Mouse (Mus musculus) gastrocnemius, postnatal 14 days (tissue): ENCODE data around the gene Aspm. TPM values are rescaled to one million over a fixed set of nuclear protein-coding genes. Genes with fewer than 3 reads are reported as not detected.
"Not testable (repeated sequence)": the region's sequence is repeated elsewhere in the genome, so short reads cannot be mapped to it uniquely, and the experiment has no call there.

ENCODE experiments used
- DNase-seq: peaks from one replicate; pipeline ENCODE4 v3.0.0; 2021; ENCODE audit warnings: mixed read lengths
- intact Hi-C: fragments of 180-260 bp; cut with DNase I; formaldehyde crosslinking; loops from one replicate; pipeline ENCODE4 v1.15.1; 2025; ENCODE audit warnings: low total_unique reads
- long read RNA-seq, 2 experiments: library from polyadenylated mRNA; stranded (forward); transcript quantifications; one replicate each; pipeline ENCODE4 v2.0.0; 2021
- total RNA-seq, 2 experiments: library from RNA; stranded (reverse); gene quantifications; 2 replicates each; pipeline ENCODE4 v1.2.3; 2021

Aspm gene
- 1 to 10 TPM; 2.5 to 2.7 TPM for total RNA-seq
- long read RNA-seq, experiment 1, result 0 reads
- long read RNA-seq, experiment 2, partial matches to known transcripts, result 1 of 1 reads
- long read RNA-seq, experiment 2, other reads (novel, unspliced or antisense), result 0 of 1 reads

DNA sequence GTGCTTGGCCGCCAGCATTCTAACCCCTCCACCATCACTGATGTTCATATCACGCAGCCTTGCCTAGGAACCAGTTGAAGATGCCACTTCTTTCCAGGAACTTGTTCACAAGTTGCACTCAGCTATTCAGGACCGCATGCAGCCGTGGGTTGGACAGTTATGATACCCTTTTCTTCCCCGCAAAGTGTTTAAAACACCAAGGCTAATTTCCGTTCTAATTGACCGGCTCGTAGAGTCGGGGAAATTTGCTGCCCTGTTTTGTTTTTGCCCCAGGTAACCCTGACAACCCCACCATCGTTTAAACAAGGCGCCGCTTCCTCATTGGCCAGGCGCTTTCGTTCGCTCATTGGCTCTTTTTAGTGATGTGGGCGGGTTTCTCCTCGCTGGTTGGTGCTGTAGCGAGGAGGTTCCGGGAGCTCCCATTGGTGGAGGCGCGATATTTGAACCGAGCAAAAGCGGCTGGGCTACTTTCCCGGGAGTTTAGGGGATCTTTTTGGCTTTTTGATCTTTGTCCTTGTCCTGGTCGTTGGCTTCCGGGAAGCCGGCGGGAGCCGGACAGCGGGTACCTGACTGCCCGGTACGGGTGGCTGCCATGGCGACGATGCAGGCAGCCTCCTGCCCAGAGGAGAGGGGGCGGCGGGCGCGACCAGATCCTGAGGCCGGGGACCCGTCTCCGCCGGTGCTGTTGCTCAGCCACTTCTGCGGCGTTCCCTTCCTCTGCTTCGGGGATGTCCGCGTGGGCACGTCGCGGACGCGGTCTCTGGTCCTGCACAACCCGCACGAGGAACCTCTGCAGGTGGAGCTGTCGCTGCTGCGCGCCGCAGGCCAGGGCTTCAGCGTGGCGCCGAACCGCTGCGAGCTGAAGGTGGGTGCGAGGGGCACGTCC is at the start of gene Aspm:
Gene Aspm, plus strand, starts transcription at position 433 of the 886 bp plus-strand sequence.
- intact Hi-C loops, result no loop called here
- DNase-seq, result peak; percentile 85

DNA sequence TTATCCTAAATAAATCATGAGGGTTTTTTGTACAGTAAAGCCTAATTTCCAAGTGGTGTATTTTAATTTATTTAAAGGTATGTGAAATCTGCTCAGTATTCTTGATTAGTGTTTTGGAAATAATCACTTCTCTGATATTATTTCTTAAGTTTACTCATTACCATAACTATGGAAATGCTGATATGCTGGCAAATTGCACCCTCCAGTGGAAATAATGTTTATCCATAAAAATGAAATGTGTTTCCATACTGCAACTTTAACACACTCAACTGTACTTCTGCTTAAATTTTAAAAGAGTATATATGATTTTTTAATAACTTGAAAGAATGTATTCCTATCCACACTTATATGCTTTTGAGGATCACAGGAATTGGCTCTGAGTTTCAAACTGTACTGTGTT is 48.8 kb upstream of the Aspm start:
- DNase-seq, result no peak
- intact Hi-C loops, result no loop called here

DNA sequence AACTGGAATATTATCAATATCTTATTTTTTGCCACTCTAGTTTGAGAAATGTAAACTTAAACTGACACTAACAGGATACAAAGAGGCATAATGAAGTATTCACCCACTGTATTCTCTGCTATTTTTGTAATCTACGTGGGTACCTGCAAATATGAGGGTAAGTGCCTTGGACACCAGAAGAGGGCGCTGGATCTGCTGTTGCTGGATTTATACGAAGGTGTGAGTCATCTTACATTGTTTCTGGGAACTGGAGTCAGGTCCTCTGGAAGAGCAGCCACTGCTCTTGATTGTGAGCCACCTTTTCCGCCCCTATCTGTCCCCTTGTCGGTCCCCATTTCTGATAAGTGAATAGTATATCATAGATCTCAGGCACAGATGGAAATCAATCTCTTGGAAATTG is 46.9 kb upstream of the Aspm start:
- intact Hi-C loops, result no loop called here

DNA sequence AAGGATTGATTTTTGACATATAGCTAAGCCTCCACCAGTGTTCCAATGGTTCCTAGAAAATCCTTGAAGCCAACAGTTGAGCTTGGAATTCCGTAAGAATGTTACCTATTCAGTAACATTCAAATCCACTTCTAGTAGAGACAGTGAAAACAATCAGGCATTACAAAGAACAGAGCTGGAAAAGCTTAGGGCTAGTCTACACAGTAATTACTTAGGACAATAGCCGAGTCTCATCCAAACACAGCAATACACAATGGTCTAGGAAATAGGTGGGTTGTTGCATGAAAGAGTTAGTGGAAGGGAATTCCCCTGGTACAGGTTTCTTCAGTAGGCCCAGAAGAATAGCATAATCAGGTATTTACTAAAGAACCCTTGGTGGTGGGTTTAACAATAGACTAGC is 42.2 kb upstream of the Aspm start:
- DNase-seq, intact Hi-C loops: not testable (repeated sequence)

More for the DNA sequence above, 46.9 kb upstream of the Aspm start:
- DNase-seq, result no peak

DNA sequence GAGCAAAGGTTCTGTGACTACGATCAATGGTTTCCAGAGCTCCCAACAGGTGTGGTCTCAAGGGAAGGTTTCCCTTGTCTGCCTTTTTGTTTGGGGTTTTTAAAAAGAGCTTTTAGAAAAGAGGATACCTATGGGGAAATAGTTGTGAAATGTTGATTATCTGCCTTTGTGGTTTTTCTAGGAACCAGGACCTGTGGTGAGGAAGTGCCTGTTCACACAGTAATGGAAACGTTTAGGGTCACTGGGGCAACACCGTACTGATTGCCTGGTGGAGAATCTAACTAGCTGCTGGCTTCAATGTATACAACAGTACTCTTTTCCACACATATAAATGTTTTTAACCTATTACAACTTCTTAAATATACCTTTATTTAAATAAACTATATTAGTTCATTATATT is 41.1 kb upstream of the Aspm start:
- DNase-seq, result no peak
- intact Hi-C loops, result no loop called here

DNA sequence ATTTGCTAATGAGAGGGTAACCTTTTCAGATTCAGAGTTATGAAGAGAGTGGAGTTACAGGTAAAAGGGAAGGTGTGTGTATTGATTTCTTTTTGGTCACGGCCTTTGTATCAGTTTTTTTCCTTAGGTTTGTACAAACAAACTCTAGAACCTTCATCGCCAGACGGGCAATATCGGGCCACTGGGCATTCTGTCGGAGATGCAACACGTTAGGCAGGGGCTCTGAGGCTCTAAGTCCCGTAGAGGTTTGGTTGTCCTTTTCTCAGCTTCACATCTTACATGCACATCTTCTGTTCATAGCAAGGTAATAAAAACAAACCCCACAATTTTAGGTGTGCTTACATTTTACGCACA is 33.1 kb upstream of the Aspm start:
- intact Hi-C loops, result loop anchor here (10.0 kb wide), 1 partner anchor 587 kb away; no protein-coding TSS in a partner anchor
- no peak for DNase-seq

DNA sequence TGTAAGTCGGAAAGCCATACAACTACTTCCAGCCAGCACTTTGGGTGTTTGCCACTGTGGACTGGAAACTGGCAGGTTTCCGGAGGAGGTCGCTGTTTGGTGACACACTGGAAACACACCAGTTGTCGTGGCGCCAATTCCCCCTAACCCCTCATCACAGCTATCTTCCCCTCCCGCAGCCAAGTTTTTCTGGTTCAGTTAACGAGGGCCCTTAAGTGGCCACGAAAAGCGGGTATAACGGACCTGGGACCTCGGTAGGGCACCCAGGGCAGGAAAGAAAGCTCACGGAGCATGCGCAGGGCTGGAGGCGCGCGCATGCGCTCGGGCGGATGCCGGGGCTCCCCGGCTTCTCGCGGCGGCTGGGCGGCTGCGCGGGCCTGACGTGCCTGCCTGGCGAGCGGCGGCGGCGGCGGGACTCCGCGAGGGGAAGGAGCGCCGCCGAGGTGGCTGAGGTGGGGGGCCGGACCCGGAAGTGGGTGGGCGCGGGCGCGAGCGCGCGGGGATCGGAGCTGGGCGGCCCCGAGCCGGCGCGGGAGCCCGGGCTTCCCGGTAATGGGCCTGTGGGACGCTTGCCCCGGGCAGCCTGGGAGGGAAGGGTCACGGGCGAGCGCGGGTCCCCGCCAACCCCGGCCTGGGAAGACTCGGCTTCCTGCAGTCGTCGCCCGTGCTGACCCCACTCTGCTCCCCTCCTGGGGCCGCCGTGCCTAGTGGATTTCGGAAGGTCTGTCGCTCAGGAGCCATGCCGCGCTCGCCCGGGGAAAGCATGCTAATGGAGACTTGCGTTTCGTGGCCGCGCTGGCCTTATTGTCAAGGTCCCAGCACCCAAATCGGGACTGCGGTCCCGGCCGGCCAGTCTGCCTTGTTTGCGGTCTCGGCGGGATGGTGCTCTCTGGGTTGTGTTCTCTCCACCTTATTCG is 32.4 kb upstream of the Aspm start, which contains the start of gene Zbtb41:
Gene Zbtb41, plus strand, starts transcription at position 414 of the 917 bp plus-strand sequence.
- intact Hi-C loops, result loop anchor here (10.0 kb wide), 1 partner anchor 587 kb away; no protein-coding TSS in a partner anchor
- DNase-seq, result peak; percentile 88

DNA sequence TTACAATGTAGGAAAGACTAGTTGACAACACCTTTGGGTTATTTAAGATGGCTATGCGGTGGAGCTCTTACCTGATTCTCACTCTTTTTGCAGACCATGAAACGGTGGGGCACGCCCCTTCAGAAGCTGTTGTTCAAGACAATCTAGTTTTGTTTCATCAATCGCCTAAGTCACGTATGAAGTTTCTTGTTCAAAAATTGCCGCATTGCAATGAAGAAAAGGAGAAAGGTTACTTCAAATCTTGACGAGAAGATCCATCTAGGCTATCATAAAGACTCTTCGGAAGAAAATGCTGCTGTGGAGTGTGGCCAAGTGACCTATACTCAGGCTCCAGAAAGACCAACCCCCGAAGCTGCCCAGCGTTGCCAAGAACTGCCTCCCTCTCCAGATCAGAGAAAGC is 31.6 kb upstream of the Aspm start:
- DNase-seq, result no peak
- intact Hi-C loops, result loop anchor here (10.0 kb wide), 1 partner anchor 588 kb away; no protein-coding TSS in a partner anchor

DNA sequence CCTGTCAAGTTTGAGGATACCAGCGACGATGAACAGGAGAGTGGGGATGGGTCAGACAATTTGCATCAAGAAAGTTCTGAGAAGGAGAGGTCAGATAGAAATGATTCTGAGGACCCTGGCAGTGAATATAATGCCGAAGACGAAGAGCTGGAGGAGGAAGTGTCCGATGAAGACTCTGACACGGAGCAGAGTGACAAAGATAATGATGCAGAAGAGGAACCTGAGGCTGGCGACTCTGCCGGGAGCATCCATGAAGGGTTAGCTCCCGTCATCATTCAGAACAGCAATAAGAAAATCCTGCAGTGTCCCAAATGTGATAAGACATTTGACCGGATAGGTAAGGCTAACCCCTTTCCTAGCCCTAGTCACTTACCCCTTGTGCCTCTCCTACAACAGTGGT is 30.6 kb upstream of the Aspm start:
- no peak for DNase-seq
- intact Hi-C loops, result loop anchor here (10.0 kb wide), 1 partner anchor 589 kb away; no protein-coding TSS in a partner anchor

DNA sequence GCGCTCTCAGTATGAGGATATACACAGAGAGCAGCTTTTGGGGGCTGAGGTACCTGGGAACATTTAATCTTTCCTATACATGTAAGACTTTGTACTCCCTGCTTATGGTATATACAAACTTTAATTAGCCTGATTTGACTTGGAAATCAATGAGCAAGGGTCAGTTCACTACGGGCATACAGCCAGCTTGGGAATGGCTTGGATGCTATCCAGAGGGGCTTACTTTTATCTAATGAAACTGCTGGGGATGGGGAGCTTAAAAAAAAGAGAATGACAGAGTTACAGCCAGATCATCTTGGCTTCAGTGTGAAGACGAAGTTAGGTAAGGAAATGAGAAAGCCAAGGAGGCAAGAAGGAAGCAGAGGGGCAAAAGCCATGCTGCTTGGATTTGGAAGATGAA is 29.6 kb upstream of the Aspm start:
- intact Hi-C loops, result loop anchor here (10.0 kb wide), 1 partner anchor 590 kb away; no protein-coding TSS in a partner anchor
- no peak for DNase-seq

DNA sequence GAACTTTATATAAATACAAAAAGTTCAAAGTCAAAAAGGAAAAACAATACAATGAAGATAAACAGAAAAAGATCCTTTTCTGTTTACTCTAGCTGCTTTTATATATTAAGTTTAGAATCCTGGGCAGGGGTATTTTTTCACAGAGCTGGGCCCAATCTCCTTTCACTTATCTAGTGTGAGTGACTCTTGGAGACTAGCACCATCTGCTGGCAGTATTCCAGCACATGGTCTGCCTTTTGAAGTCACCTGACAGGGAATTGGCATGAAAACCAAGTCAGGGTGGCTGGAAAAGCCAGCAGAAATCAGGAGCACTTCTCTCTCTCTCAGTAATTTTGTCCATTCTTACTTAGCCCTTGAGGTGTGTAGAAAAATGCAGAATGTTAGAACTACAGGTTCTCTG is 16.2 kb upstream of the Aspm start:
- intact Hi-C loops, result loop anchor here (2.0 kb wide), 1 partner anchor 30 kb away; no protein-coding TSS in a partner anchor

DNA sequence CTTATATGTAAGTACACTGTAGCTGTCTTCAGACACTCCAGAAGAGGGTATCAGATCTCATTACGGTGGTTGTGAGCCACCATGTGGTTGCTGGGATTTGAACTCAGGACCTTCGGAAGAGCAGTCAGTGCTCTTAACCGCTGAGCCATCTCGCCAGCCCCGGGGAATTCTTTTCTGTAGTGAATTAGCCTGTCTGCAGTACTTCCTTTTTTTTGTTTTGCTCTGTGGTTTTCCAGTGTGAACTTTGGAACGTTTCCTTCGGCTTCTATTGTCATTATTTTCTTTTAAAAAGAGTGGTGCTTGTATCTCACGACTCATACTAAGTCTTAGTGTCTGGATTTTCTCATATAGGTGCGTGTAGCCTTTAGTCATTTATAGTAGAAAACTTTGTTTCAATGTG is 11.5 kb upstream of the Aspm start:
- DNase-seq, intact Hi-C loops: not testable (repeated sequence)

More for the DNA sequence above, 16.2 kb upstream of the Aspm start:
- no peak for DNase-seq

DNA sequence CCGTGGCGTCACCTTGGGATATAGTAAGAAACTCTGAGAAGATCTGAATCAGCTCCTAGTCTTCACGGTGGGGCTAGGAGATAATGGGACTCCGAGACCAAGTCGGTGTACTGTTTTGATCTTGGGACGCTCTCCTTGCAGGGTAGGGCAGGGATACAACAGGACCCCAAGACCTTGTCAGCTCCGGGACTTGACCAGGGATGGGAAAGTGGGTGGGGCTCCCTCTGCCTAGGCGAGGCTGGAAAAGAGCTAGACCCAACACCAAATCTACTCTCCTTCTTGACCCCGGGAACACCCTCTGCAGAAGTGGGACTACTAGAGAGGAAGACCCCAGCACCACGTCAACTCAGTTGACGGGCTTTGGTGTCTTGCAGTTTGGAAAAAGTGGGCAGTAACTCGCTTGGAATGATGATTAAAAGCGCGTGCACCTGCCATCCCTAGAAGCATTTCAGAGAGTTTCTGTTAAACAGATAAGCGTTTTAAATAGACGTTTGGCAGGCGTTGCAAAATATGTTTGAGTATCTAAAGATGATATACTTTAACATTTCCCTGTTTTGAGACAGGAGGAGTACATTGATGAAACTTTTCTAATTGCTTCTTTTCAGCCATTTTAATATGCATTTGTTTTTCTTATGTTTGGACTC is 776 bp downstream of the Aspm start:
- peak; percentile 8 for DNase-seq
- intact Hi-C loops, result no loop called here

DNA sequence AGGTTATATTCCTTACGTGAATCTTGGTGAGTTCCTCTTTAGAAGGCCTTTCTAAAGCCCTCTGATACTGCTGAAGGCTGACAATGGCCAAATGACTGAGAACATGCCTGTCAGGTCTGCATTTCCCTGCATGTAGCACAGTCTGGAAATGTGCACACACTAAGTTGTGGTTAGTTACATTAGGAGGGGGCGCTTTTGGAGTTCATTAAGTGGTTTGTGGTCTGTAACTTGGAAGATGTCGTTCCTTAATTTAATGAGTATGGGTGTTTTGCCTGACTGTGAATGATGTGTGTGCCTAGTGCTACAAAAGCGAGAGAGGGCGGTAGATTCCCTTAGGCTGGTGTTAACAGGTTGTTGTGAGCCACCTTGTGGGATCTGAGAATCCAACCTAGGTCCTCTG is 6.2 kb downstream of the Aspm start:
- no peak for DNase-seq

DNA sequence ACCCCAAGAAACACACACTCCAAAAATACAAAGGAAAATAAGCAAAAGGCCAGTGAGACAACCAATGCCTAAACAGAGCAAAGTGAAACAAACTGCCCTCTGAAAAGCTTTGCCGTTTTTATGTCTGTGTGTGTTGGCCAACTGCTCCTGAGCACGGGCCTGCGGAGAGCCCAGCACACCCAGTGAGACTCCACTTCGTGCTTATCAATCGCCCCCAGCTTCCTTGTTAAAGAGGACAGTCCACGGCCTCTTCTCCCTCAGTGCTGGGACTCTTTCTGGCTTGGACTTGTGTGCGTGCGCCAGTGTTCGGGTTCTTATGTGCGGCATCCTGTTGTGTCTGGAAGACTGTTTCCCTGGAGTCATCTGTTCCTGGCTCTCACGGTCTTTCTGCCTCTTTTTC is 11.4 kb downstream of the Aspm start:
- DNase-seq, result no peak

More for the DNA sequence above, 6.2 kb downstream of the Aspm start:
- intact Hi-C loops, result no loop called here

DNA sequence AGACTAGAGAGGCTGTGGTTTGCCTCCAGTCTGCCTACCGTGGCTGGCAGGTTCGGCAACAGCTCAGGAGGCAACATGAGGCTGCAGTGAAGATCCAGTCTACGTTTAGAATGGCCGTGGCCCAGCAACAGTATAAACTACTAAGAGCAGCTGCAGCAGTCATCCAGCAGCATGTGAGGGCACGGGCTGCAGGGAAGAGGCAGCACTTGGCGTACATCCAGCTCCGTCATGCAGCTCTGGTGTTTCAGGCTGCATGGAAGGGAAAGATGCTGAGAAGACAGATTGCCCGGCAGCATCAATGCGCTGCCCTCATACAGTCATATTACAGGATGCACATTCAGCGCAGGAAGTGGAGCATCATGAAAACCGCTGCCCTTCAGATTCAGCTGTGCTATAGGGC is 24.3 kb downstream of the Aspm start:
- intact Hi-C loops, result no loop called here
- DNase-seq, result no peak

More for the DNA sequence above, 11.4 kb downstream of the Aspm start:
- intact Hi-C loops, result no loop called here

DNA sequence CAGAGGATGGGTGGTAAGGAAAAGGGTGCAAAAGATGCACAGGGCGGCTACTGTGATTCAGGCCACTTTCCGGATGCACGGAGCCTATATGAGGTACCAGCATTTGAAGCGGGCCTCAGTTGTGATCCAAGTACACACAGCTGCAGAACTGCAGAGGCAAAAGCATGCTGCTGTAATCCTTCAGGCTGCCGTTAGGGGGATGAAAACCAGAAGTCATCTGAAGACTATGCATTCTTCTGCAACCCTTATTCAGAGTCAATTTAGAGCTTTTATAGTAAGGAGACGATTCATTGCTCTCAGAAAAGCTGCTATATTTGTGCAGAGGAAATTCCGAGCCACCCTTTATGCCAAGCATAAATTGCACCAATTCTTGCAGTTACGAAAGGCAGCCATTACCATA is 25.7 kb downstream of the Aspm start:
- DNase-seq, result no peak
- intact Hi-C loops, result no loop called here

DNA sequence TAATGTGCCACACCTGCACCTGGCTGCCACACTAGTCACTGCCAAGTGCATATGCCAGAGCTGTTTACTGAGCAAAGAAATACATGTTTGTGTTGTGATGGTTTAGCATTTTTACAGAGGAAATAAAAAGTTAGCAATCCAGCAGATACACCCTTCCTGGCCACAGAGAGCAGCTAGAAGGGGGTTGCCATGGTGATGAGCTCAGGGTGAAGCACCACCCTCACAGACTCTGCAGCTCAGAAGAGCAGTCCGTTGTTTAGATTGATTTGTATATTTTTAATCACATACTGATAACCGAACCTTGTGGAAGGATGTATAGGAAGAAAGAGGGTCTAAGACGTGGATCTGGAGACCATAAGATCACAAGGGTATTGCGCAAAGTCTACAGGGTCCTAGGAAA is 26.6 kb downstream of the Aspm start:
- intact Hi-C loops, result no loop called here
- no peak for DNase-seq

DNA sequence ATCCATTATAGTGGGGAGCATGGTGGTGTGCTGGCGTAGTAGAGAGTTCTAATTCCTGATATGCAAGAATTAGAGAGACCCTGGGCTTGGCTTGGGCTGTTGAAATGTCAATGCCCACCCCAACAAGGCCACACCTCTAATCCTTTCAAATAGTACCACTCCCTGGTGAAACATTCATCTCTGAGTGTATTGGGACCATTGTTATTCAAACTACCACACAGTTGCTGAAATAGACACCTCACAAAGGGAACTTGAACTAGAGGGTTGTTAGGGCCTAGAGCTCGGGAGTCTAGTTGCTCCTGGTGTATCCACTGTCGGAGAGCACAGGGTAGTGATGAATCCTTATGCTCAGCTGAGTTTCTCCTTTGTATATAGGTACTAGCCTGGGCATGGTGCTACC is 40.1 kb downstream of the Aspm start:
- DNase-seq, result no peak
- intact Hi-C loops, result no loop called here
